In the genomic region with DNA sequence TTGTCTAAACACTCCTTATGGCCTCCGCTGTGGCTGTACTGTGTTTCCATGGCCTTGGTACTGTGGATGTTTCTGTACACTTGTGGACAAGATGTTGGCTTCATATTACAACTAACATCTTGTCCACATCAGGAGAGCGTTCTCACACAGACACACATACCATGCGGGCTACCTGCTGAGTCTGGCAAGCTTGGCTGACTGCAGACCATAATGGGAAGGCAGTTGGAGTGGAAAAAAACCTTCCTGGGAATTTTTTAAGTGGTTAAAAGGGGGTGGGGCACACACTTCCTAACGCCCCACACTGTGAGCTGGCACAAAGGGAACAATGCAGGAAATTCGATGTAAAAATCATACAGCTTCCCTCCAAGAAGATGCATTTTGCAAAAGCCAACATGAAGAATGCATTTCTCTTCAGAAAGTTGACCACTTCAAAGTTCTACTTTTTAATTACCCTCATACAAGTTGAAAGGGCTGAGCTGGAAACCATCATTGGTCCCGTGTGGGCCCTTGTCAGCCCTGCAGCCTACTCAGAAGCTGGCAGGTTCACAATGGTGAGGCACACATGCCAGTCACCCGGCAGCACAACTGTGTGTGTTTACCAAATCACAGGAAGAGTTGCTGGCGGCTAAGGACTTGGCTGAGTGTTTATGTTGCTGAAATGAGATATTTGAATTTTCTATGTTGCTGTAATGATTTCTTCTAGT, we compare ENCODE assay signal across 8 mouse cellular contexts.
A peak's percentile ranks its signal among the peaks of the same experiment; 100 is the strongest.
DNase-seq lines count a peak whose midpoint lies in the region; ATAC-seq and TF ChIP-seq lines count a peak whose summit lies in the region.

No protein-coding gene starts in this region.

- H3K36me3 ChIP-seq in neural tube, embryonic 11.5 days (ENCODE audit: control insufficient read depth, insufficient read depth, low read length): no peaks in the 10 kb centered on the region
- no peaks in the 10 kb centered on the region for H3K36me3 ChIP-seq in forebrain, embryonic 13.5 days (ENCODE audit: poor library complexity, severe bottlenecking)
- H3K36me3 ChIP-seq in limb, embryonic 11.5 days (ENCODE audit: control insufficient read depth, insufficient read depth, low read length): no peaks in the 10 kb centered on the region
- H3K36me3 ChIP-seq in stomach, postnatal 0 days (ENCODE audit: control insufficient read depth, insufficient read depth, low read length): no peaks in the 10 kb centered on the region

- peak overlapping the region; percentile 67 for H3K27ac ChIP-seq in neural tube, embryonic 11.5 days (ENCODE audit: low read depth, low read length)
- peak overlapping the region; percentile 49 for H3K27ac ChIP-seq in forebrain, embryonic 13.5 days
- H3K27ac ChIP-seq in limb, embryonic 11.5 days (replicated peaks; ENCODE audit: low read depth, low read length): peak overlapping the region; percentile 63
- 0 out of 2 replicates have a peak overlapping the region, but pooled peaks have one; percentile 24 for H3K27ac ChIP-seq in stomach, postnatal 0 days (replicated peaks)

- H3K4me2 ChIP-seq in neural tube, embryonic 11.5 days (ENCODE audit: low read depth): no peak overlapping the region
- H3K4me2 ChIP-seq in forebrain, embryonic 13.5 days: no peak overlapping the region
- H3K4me2 ChIP-seq in limb, embryonic 11.5 days (ENCODE audit: low read depth, severe bottlenecking): no peak overlapping the region
- H3K4me2 ChIP-seq in stomach, postnatal 0 days (replicated peaks; ENCODE audit: low read depth): no peak overlapping the region

- H3K9ac ChIP-seq in neural tube, embryonic 11.5 days (ENCODE audit: low read length): no peak overlapping the region
- no peak overlapping the region for H3K9ac ChIP-seq in forebrain, embryonic 13.5 days
- no peak overlapping the region for H3K9ac ChIP-seq in limb, embryonic 11.5 days (ENCODE audit: low read length)
- no peak overlapping the region for H3K9ac ChIP-seq in stomach, postnatal 0 days (ENCODE audit: low read length)

- no peak for TF ChIP-seq CTCF in stomach, postnatal 0 days (IDR thresholded peaks at IDR 0.05; ENCODE audit: low read depth)

- TF ChIP-seq EP300 in stomach, postnatal 0 days (optimal IDR thresholded peaks at IDR 0.05): no peak

- WGBS in neural tube, embryonic 11.5 days: 48% methylated on average over 8 of the region's 8 CpGs
- 11% methylated on average over 8 of the region's 8 CpGs for WGBS in forebrain, embryonic 13.5 days
- WGBS in limb, embryonic 11.5 days: 36% methylated on average over 8 of the region's 8 CpGs
- 49% methylated on average over 8 of the region's 8 CpGs for WGBS in stomach, postnatal 0 days

- H3K27me3 ChIP-seq in neural tube, embryonic 11.5 days (ENCODE audit: control insufficient read depth, insufficient read depth, low read length): no peaks in the 10 kb centered on the region
- H3K27me3 ChIP-seq in forebrain, embryonic 13.5 days: peaks cover 60% of the 10 kb centered on the region
- H3K27me3 ChIP-seq in limb, embryonic 11.5 days (ENCODE audit: control insufficient read depth, insufficient read depth, low read length): no peaks in the 10 kb centered on the region
- H3K27me3 ChIP-seq in stomach, postnatal 0 days (ENCODE audit: control insufficient read depth, insufficient read depth, low read length): no peaks in the 10 kb centered on the region

- H3K9me3 ChIP-seq in neural tube, embryonic 11.5 days (ENCODE audit: control insufficient read depth, low read length): no peaks in the 10 kb centered on the region
- no peaks in the 10 kb centered on the region for H3K9me3 ChIP-seq in forebrain, embryonic 13.5 days (replicated peaks)
- no peaks in the 10 kb centered on the region for H3K9me3 ChIP-seq in limb, embryonic 11.5 days (ENCODE audit: control insufficient read depth, low read length)
- no peaks in the 10 kb centered on the region for H3K9me3 ChIP-seq in stomach, postnatal 0 days (ENCODE audit: control insufficient read depth, low read length)

- ATAC-seq in neural tube, embryonic 11.5 days (ENCODE audit: insufficient read depth, low FRiP score, low TSS enrichment): no peak
- ATAC-seq in forebrain, embryonic 13.5 days: 0 out of 2 replicates have a peak, but pooled peaks have one; percentile 38
- ATAC-seq in limb, embryonic 11.5 days (ENCODE audit: insufficient number of reproducible peaks, low FRiP score, low TSS enrichment, low read depth): 0 out of 2 replicates have a peak, but pooled peaks have one; percentile 68
- ATAC-seq in stomach, postnatal 0 days (ENCODE audit: low FRiP score, low TSS enrichment): no peak
- ATAC-seq in cerebellum, adult (ENCODE audit: insufficient number of reproducible peaks, low FRiP score, low TSS enrichment): no peak

- peak; percentile 38 for DNase-seq in neural tube, embryonic 11.5 days (ENCODE audit: low spot score)
- no peak for DNase-seq in neural tube, embryonic 10.5 days (ENCODE audit: extremely low spot score, low spot score)
- DNase-seq in limb, embryonic 11.5 days (ENCODE audit: low spot score): peak; percentile 70
- no peak for DNase-seq in stomach, postnatal 0 days (ENCODE audit: low spot score)
- DNase-seq in natural killer cell, adult 2 months (ENCODE audit: low spot score in 2 of 2): no peak
- DNase-seq in right cerebral cortex, postnatal 14 days: no peak

- no peak overlapping the region for H3K4me3 ChIP-seq in neural tube, embryonic 11.5 days (ENCODE audit: low read depth, low read length)
- no peak overlapping the region for H3K4me3 ChIP-seq in forebrain, embryonic 13.5 days
- H3K4me3 ChIP-seq in limb, embryonic 11.5 days (ENCODE audit: low read depth, low read length): no peak overlapping the region
- no peak overlapping the region for H3K4me3 ChIP-seq in stomach, postnatal 0 days (ENCODE audit: low read depth, low read length)

- H3K4me1 ChIP-seq in neural tube, embryonic 11.5 days (ENCODE audit: control insufficient read depth, insufficient read depth, low read length): peaks cover 7% of the 10 kb centered on the region; the same call in 1 of the 2 replicates
- peaks cover 45% of the 10 kb centered on the region for H3K4me1 ChIP-seq in forebrain, embryonic 13.5 days
- peaks cover 36% of the 10 kb centered on the region for H3K4me1 ChIP-seq in limb, embryonic 11.5 days (ENCODE audit: control insufficient read depth, insufficient read depth, low read length)
- no peaks in the 10 kb centered on the region for H3K4me1 ChIP-seq in stomach, postnatal 0 days (replicated peaks; ENCODE audit: control insufficient read depth, insufficient read depth)

Comparison
In these comparisons a context has a peak if more than half of its experiments do, and no peak if none do; other contexts are left out.
1. DNase-seq: peak in neural tube, embryonic 11.5 days (single experiment) and limb, embryonic 11.5 days (single experiment); none in neural tube, embryonic 10.5 days (single experiment), stomach, postnatal 0 days (single experiment), natural killer cell, adult 2 months (0 of 2) and right cerebral cortex, postnatal 14 days (single experiment).
2. ATAC-seq: peak in forebrain, embryonic 13.5 days (single experiment) and limb, embryonic 11.5 days (single experiment); none in neural tube, embryonic 11.5 days (single experiment), stomach, postnatal 0 days (single experiment) and cerebellum, adult (single experiment).
3. Peak in every context shown above with its lines, with median percentiles within 50 percentile points of each other: H3K27ac ChIP-seq.